Mouse (Mus musculus) myocyte (in vitro differentiated cells): ENCODE measurements at regions not wholly inside any gene's neighbourhood (a gene's known extent, or its start where the extent isn't known, plus 50 kb on each side); places are given as distances from the start of the nearest gene placed in this dataset.

Experiments
- MAX ChIP-seq: IDR thresholded peaks from one replicate; pipeline ENCODE4 v1.6.1; 2011; ENCODE audit warnings: low read depth, mild to moderate bottlenecking, control low read depth
- MYOD1 ChIP-seq, 3 experiments: IDR thresholded peaks; one replicate each; pipeline ENCODE4 v1.6.1; 2011; ENCODE audit warnings: control low read depth in 2 of 3, low read depth in 2 of 3, mild to moderate bottlenecking in 2 of 3, moderate library complexity in 1 of 3; ENCODE audit not compliant: insufficient read length in 2 of 3, control insufficient read depth in 1 of 3
- POLR2A ChIP-seq: IDR thresholded peaks from one replicate; pipeline ENCODE4 v1.6.1; 2011; ENCODE audit warnings: low read depth, mild to moderate bottlenecking, control low read depth, moderate library complexity; ENCODE audit not compliant: insufficient read length
- POLR2AphosphoS2 ChIP-seq: IDR thresholded peaks from one replicate; pipeline ENCODE4 v1.6.1; 2011; ENCODE audit warnings: low read depth, control low read depth; ENCODE audit not compliant: insufficient read length
- REST ChIP-seq: IDR thresholded peaks from one replicate; pipeline ENCODE4 v1.6.1; 2011; ENCODE audit warnings: mild to moderate bottlenecking, control low read depth, moderate library complexity; ENCODE audit not compliant: insufficient read depth, insufficient read length
- USF1 ChIP-seq: IDR thresholded peaks from one replicate; pipeline ENCODE4 v1.6.1; 2011; ENCODE audit warnings: low read depth, mild to moderate bottlenecking, control low read depth, moderate library complexity

GRCm38 (mm10) chr12:82097620-82098019 is 71.5 kb upstream of the Sipa1l1 start:
- TF ChIP-seq POLR2A (no peak), POLR2AphosphoS2 (no peak), USF1 (no peak), MYOD1 (IDR thresholded peaks at IDR 0.05; ENCODE audit: control insufficient read depth in 1 of 3, insufficient read length in 2 of 3, low read depth in 2 of 3) (no peak), MAX (no peak), REST (no peak)
